Mouse (Mus musculus): ENCODE measurements around the gene Lypd4. TPM values are rescaled to one million over a fixed set of nuclear protein-coding genes. Genes with fewer than 3 reads are reported as not detected.

The Lypd4 gene
- total RNA-seq, 2 experiments from 2014 or later, result not detected

DNA sequence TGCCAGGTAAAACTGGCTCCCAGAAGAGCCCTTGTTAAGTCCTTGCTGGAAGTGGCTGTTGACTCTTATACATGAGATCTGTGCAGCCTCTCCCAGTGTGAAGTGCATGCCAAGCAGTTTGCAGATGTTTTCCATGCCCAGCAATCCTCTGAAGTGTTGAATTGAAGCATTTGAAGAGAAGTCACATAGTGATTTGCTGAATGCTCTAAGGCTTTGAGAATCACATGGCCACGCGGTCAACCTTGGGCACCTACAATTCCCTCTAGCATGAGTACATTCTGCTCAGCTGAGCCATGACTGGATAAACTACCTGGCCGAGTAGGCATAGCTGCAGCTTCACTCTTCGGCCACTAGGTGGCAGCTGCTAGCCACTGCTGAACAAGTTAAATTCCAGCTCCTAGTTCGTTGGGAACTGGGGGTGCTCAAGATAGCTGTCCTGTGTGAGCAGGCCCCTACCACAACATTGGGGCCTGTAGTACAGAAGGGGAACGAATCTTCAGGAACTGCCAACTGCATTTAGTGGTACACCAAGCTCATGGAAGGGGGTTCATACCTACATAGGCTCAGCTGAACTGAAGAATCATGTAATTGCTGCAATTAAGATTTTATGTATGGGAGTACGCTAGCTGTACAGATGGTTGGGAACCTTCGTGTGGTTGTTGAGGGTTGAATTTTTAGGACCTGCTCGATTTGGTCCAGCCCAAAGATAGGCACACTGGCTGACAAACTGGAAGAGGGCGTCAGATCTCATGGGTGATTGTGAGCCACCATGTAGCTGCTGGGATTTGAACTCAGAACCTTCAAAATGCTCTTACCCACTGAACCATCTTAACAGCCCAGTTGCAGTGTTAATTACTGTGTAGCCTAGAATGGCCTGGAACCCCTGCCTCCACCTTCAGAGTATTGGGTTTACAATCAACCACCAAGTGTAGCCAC lies 20.8 kb upstream of the Lypd4 start:
- ATAC-seq (replicated peaks; ENCODE audit: low FRiP score, low TSS enrichment, poor library complexity, severe bottlenecking), result peak; percentile 69

DNA sequence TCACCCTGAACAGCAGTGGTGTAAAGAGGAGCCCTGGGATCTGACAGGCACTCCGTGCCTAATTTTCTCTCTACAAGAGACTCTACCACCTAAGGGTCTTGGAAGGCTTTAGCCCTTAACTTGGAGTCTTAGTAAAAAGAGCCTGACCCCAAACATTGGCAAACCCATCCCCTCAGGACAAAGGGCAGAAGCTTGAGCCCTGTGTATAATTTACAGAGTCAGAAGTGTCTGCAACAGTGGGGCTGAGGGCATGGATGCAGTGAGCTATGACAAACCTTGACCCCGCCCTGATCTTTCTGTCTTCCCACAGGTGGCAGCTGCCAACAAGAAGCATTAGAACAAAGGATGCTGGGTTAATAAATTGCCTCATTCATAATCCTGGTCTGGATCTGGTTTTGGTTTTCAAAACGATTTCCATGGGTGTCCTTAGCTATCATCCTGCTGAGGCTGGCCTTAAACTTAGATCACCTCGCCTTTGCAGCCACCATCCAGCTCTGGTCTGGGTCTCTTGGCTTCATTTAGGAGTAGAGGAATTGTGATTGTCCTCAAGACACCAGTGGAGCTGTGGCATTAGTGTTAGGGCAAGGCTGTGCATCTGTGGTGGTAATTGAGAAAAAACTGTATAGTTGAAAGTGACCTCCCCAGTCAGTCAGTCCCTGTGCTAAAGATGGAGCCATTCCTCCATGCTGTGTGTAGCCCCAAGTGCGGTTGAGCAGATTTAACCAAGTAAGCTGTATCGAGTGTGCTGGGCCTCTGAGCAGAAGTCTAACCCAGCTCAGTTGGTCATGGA lies 19.9 kb upstream of the Lypd4 start:
- ATAC-seq (replicated peaks; ENCODE audit: low FRiP score, low TSS enrichment, poor library complexity, severe bottlenecking), result peak; percentile 5

GRCm38 (mm10) chr7:24887096-24887495 lies 17.4 kb upstream of the Lypd4 start:
- no peak for ATAC-seq (replicated peaks; ENCODE audit: low FRiP score, low TSS enrichment, poor library complexity, severe bottlenecking)

GRCm38 (mm10) chr7:24886308-24886633 lies 16.5 kb upstream of the Lypd4 start:
- ATAC-seq (replicated peaks; ENCODE audit: low FRiP score, low TSS enrichment, poor library complexity, severe bottlenecking), result no peak

DNA sequence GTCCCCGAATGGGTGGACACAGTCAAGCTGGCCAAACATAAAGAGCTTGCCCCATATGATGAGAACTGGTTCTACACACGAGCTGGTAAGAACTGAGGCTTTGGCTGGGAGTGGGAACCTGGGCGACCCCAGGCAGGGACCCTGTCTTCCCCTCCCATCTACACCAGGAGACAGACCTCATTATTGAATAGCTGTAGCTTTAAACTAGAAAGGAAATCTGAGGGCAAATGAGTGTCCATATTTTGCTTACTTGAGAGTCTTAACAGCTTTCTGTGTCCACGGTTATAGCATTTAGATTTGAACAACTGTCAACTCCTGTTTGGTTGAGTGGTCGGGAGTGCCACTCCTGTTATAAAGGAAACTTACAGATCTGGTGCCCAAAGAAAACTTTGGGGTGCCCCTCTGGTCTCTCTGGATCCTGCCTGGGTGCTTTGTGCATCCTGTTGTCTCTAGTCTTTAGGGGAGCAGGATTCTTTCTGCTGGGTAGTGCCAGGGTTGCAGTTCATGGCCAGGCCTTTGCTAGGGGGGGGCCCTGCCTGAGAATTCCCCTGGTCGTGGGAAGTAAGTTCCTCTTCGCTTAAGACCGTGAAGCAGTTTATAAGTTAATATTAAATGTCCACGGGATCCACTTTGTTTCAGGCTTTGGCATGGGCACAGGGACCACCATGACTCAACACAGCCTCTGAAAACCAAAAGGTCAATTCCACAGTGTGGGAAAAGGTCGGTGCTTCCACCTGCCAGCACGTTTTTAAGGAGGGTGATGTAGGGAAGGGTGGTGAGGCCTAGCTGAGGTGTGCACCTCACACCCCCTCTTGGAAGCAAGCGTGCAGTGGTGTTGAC lies 15.9 kb upstream of the Lypd4 start:
- ATAC-seq (replicated peaks; ENCODE audit: low FRiP score, low TSS enrichment, poor library complexity, severe bottlenecking), result no peak

- no peak for ATAC-seq (replicated peaks; ENCODE audit: low FRiP score, low TSS enrichment, poor library complexity, severe bottlenecking)
Observed at GRCm38 (mm10) chr7:24884693-24885291, 15.1 kb upstream of the Lypd4 start.

GRCm38 (mm10) chr7:24883896-24884692 lies 14.4 kb upstream of the Lypd4 start, which contains the start of gene Rps19:
TSS of gene Rps19 (plus strand) at chr7:24884371.
- ATAC-seq (replicated peaks; ENCODE audit: low FRiP score, low TSS enrichment, poor library complexity, severe bottlenecking), result peak; percentile 89

DNA sequence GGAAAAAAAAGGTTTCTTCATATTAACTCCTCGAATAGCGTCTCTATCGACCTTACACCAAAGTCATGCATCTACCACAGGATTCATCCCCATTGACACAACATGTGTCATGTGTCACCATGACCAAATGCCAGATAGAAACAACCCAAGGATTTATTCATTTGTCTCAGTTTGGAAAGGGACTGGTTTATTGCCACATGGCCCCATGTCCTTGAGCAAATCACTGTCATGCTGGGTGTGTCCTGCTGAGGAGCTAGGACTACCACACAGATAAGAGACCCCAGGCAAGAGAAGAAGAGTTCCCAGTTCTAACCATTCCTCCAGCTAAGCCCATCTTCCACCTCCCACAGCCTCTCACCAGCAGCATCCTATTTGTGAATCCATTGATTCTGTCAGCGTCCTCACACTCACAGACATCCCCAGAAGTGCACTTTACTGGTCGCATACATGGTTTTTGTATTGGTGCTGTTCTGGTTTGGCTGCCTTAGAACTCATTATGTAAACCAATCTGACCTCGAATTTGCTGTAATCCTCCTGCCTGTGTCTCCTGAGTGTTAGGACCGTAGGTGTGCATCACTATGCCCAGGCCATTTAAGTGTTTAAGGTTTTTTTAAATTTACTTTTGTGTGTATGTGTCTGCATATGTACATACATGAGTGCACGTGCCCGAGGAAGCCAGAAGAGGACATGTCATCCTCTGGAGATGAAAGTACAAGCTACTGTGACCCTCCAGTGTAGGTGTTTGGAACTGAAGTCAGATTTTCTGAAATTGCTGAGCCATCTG lies 12.9 kb upstream of the Lypd4 start:
- no peak for ATAC-seq (replicated peaks; ENCODE audit: low FRiP score, low TSS enrichment, poor library complexity, severe bottlenecking)

DNA sequence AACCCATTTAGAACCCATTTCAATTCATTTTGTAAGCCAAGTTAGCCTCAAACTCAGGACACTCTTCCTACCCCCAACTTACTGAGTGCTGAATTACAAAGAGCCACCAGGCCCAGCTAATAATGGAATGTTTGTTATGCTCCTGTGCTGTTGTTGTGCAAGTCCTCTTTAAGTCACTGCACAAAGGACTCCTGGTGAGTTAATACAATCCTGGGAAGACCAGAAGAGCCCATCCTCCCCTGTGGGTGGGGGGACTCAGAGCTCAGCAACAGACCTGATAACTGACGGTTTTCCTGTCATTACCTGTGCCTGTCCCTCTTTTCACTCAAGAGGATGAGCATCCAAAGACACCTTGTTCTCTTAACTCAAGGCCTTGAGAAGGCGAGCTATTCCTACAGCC lies 9.9 kb upstream of the Lypd4 start:
- ATAC-seq (replicated peaks; ENCODE audit: low FRiP score, low TSS enrichment, poor library complexity, severe bottlenecking), result no peak

DNA sequence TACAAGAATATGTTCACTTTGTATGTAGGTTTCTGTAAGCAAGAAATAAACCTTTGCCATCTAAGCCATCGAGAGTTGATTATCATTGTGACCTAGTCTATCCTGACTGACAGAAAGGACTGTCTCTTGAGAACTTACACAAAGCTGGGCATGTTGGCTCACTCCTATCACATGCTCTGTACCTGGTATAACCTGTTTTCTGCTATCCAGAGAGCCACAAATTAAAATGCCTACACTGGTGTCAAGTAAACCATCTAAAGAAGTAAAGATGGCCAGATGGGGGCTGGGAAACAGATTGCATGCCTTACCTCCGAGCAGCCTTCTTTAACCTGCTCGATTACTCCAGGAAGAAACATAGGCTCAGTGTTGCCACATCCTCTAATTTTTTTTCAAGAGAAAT lies 7.8 kb upstream of the Lypd4 start:
- no peak for ATAC-seq (replicated peaks; ENCODE audit: low FRiP score, low TSS enrichment, poor library complexity, severe bottlenecking)

DNA sequence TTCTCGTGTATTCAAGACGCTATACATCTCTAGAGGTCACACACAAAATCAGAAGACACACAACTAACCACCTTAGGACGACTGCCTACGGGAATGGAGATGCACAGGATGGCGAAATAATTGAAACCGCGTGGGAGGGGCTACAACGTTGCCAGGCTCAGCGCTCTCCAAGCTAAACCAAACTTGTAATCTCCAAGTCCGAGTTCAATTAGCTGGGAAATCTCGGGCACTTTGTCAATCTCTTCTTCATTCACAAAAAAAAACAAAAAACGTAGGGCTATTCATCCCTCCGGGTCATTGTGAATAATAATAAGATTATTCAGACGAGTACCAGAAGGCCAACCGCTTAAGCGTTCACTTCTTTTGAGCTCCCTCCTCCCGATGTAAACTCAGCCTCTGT lies 661 bp downstream of the Lypd4 start:
- no peak for ATAC-seq (replicated peaks; ENCODE audit: low FRiP score, low TSS enrichment, poor library complexity, severe bottlenecking)

DNA sequence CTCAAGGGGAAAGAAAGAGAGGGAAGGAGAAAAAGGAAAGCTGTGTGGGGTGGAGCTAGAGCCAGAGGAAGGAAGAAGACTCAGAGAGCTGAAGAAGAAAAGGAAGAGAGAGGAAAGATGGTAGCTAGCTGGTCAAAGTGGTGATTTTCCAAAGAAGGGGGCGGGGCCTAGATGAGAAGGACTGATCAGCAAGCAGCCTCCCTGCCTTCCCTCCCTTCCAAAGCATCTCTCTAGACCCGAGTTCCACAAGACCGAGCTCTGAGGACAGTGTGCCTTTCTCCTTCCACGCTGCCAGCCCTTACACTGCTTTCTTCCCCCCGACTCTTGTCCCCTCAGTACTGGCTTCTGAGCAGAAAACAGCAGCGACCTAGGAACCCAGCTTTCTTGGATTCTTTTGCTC lies 5.6 kb downstream of the Lypd4 start:
- ATAC-seq (replicated peaks; ENCODE audit: low FRiP score, low TSS enrichment, poor library complexity, severe bottlenecking), result no peak

DNA sequence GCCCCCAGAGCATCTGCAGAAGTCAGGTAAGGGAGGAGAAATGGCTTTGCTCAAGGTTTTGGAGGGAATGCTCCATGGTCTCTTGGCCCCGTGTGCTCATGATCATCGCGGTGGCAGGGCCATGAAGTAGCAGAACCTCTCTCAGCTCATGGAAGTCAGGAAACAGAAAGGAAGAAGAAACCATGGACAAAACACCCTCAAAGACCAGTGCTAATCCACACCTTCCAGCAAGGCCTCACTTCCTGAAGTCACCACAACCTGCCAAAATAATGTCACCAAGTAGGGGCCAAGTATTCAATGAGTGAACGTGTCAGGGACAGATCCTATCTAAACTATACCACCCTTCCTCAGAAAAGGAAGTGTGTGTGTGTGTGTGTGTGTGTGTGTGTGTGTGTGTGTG lies 6.9 kb downstream of the Lypd4 start:
- no peak for ATAC-seq (replicated peaks; ENCODE audit: low FRiP score, low TSS enrichment, poor library complexity, severe bottlenecking)

DNA sequence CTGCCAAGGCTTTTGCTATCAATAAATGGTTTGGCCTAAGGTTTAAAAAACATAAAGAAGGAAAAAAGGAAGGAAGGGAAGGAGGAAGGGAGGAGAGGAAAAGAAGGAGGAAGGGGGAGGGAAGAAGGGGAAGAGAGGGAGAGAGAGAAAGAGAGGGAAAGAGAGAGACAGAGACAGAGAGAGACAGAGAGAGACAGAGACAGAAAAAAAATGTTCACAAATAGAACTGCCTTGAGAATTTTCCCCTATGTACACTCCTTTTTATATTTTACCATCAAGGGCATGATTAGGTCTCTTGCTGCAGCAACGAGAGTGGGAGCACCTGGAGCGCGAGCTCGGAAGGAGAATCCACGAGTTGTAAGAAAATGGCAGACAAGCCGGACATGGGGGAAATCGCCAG lies 7.8 kb downstream of the Lypd4 start, which contains the start of gene Gm9844:
Gene Gm9844, plus strand, starts transcription at position 301 of the 400 bp plus-strand sequence.
- ATAC-seq (replicated peaks; ENCODE audit: low FRiP score, low TSS enrichment, poor library complexity, severe bottlenecking), result no peak

- ATAC-seq (replicated peaks; ENCODE audit: low FRiP score, low TSS enrichment, poor library complexity, severe bottlenecking), result no peak
Observed at GRCm38 (mm10) chr7:24859234-24859633, 10.5 kb downstream of the Lypd4 start.

DNA sequence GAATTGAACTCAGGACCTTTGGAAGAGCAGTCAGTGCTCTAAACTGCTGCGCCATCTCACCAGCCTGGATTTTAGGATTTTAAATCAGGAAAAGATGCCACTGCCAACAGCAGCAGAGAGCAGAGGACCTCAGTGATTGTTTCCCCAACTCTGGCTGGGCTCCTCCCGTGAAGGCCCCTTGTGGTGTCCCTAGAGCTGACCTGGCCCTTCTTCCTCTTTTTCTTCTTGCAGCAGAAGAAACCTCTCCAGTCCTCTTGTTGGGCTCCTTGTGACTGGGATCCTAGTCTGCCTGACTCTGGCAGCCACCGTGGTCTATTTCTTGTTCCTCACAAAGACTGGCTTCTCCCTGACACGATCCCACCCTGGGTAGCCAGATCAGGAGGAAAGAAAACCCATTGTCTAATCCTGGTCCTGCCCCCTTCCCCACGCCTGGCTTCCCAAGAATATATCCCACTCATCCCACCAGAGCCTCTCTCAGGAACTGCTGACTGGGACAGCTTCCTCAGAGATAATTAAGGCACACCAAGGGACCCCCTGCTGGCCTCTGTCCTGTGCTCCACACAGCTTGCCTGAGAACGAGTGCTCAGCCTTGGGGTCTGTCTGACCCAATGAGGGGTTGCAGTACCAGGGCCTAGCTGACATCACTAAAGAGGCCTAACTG lies 13.2 kb downstream of the Lypd4 start:
- no peak for ATAC-seq (replicated peaks; ENCODE audit: low FRiP score, low TSS enrichment, poor library complexity, severe bottlenecking)

- no peak for ATAC-seq (replicated peaks; ENCODE audit: low FRiP score, low TSS enrichment, poor library complexity, severe bottlenecking)
Observed at GRCm38 (mm10) chr7:24853695-24854094, 16.0 kb downstream of the Lypd4 start.
